Mouse (Mus musculus): ENCODE data around the gene Fgfr2. TPM values are rescaled to one million over a fixed set of nuclear protein-coding genes. Genes with fewer than 3 reads are reported as not detected.

The Fgfr2 gene
- total RNA-seq, 2 experiments from 2014 or later = 0.26 to 0.51 TPM

DNA sequence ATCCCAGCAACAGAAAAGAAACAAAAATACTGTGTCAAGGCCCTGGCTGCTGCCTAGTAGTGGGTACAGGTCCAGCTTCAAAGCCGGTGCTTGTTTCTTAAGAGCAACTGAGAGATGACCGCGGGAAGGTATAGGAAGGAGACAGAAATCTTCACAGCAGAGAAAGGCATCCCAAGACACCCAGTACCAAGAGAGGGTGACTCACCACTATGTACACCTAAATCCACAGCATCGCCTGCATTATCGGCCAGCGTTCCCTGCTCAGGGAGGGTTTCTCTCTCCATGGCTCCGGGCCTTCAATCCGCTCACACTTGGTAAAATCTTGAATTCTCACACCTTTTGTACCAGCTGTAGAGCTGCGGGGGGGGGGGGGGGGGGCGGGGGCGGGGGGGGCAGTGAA is 2550.3 kb downstream of the Fgfr2 start, which contains the start of gene Nsmce4a:
Gene Nsmce4a, minus strand, starts transcription at position 298 of the 400 bp plus-strand sequence.
- no peak for ATAC-seq (ENCODE audit: poor library complexity, severe bottlenecking)

DNA sequence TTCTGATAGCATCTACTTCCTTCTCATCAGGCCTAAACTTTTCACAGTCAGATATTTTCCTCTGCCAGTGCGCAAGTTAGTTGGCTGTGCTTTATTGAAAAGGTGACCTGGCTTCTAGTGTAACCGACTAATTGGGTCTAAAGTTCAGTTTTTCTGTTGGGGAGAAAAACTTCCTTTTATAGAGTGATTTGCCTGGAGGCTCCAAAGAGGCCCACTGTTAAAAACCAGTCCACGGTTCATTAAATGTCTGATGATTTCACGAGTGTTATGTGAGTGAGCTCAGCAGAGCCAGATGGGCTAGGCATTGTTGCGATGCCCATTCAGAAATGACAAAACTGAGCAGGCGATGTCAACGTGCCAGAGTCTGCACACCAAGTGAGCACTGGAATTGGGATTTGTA is 2552.7 kb downstream of the Fgfr2 start:
- ATAC-seq (ENCODE audit: poor library complexity, severe bottlenecking) = no peak

- ATAC-seq (ENCODE audit: poor library complexity, severe bottlenecking) = no peak
These were observed 2554.2 kb downstream of the Fgfr2 start for GRCm38 (mm10) chr7:130568783-130569436.

GRCm38 (mm10) chr7:130564596-130564995 is 2558.6 kb downstream of the Fgfr2 start:
- ATAC-seq (ENCODE audit: poor library complexity, severe bottlenecking) = no peak

DNA sequence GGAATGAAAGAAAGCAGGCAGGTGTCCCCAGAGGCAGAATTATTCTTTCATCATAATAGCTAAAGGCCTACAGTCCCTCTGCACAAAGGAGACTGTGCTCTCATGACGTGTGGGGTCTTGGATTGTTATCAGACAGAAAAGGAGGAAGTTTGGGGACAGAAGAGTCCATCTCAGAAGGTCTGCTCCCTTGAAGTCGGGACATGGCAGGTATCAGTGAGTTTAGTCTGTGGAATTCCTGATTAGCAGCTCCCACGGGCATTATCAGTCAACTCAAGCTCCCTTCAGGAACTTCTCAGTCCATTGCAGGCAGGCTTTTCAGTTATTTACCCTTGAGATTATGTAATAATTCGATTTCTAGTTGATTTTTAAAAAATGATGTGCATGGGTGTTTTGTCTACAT is 2559.3 kb downstream of the Fgfr2 start:
- no peak for ATAC-seq (ENCODE audit: poor library complexity, severe bottlenecking)

GRCm38 (mm10) chr7:130563276-130563675 is 2559.9 kb downstream of the Fgfr2 start:
- ATAC-seq (ENCODE audit: poor library complexity, severe bottlenecking) = no peak

- ATAC-seq (ENCODE audit: poor library complexity, severe bottlenecking) = no peak
These were observed 2562.2 kb downstream of the Fgfr2 start for GRCm38 (mm10) chr7:130560933-130561332.

GRCm38 (mm10) chr7:130558592-130558991 is 2564.6 kb downstream of the Fgfr2 start:
- no peak for ATAC-seq (ENCODE audit: poor library complexity, severe bottlenecking)

DNA sequence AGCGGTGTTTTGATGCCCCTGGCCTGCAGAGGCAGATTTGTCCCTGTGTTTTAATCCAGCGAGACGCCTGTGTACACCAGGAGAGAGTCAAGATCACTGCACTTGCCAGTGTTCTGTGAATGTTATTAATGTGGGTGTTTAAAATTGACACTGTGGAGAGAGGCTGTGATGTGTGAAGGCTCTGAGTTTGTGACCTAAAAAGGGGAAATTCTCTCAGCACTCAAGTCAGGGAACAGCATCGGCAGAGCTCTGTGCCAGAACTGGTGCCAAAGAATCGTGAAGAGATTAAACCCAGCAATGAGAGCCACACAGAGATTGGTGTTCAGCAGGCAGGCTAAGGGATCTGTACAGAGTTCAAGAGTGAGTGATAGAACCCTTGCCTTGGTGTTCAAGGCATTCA is 2567.6 kb downstream of the Fgfr2 start:
- no peak for ATAC-seq (ENCODE audit: poor library complexity, severe bottlenecking)

DNA sequence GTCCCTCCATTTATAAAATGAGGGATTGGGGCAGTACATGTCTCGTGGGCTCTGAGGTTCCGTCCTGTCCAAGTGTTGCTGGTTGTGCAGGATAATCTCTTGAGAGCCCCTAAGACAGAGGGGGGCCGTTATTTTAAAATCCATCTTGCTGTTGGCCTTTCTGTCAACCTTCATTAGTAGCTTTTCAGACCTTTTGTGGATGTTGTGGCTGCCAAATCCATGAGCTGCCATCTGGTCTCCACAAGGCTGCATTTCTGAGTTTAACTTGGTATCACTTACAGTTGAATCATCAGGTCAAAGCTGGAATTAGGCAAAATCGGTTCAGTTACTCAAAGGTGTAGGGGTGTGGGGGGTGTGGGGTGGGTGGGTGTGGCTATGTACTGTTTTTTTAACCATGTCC is 2569.8 kb downstream of the Fgfr2 start:
- ATAC-seq (ENCODE audit: poor library complexity, severe bottlenecking) = no peak

DNA sequence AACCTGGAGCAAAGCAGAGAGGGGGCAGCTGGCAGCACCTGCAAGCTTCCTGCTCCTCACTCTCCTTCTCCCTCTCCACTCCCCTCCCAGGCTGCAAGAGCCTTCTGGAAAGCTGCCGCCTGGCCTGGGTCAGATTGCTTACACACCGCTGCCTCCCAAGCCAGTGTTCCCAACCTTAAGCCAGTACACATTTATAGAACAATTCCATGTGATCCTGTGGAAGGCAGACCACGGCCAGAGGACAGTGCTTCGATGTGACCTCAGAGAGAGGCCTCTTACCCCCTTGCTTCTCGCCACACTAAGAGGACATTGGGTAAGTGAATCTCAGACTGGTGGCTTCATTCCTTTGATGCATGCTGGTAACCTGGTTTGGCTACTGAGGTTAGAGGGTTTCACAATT is 2570.4 kb downstream of the Fgfr2 start:
- no peak for ATAC-seq (ENCODE audit: poor library complexity, severe bottlenecking)

DNA sequence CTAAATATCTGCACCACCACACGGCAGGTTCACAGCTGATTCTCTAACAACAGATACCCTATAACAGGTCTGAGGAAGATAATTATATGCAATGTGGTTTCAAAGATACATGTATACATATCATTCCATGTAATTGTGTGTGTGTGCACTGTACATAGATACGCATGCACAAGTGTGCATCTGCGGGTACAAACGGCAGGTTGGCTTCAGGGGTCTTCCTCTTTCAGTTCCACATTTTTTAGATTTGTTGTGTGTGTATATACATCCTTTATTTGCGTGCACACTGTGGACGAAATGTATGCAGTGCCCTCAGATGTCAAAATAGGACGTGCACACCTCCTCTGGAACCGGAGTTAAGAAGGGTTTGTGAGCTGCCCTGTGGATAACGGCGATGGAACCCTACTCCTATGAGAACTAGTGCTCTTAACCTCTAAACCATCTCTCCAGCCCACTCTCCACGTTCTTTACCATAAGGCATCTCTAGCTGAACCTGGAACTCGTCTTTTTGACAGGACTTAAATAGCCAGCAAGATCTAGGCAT is 2575.4 kb downstream of the Fgfr2 start:
- ATAC-seq (ENCODE audit: poor library complexity, severe bottlenecking) = peak; percentile 24

- ATAC-seq (ENCODE audit: poor library complexity, severe bottlenecking) = peak; percentile 94
These were observed 2576.2 kb downstream of the Fgfr2 start for GRCm38 (mm10) chr7:130546791-130547484.

- ATAC-seq (ENCODE audit: poor library complexity, severe bottlenecking) = no peak
These were observed 2576.7 kb downstream of the Fgfr2 start for GRCm38 (mm10) chr7:130546421-130546790.

- no peak for ATAC-seq (ENCODE audit: poor library complexity, severe bottlenecking)
These were observed 2577.3 kb downstream of the Fgfr2 start for GRCm38 (mm10) chr7:130545893-130546292.

- ATAC-seq (ENCODE audit: poor library complexity, severe bottlenecking) = no peak
These were observed 2577.7 kb downstream of the Fgfr2 start for GRCm38 (mm10) chr7:130545401-130545800.

DNA sequence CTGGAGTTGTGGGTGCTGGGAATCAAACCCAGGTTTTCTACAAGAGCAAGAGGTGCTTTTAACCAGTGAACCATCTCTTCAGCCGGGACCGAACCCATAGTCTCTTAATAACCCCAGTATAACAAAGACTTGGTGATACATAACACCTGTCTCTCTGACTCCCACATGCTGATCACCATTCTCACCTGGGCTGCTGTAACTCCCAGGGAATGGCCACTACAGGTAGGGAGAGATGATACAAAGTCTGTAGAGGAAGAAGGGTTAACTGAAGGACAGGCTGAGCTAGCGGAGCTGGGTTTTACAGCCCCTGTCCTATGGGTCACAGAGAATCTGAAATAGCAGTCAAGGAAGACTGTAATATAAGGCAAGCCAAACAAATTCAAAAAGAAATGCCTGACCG is 2580.0 kb downstream of the Fgfr2 start:
- no peak for ATAC-seq (ENCODE audit: poor library complexity, severe bottlenecking)

- ATAC-seq (ENCODE audit: poor library complexity, severe bottlenecking) = no peak
These were observed 2583.0 kb downstream of the Fgfr2 start for GRCm38 (mm10) chr7:130540176-130540575.

- no peak for ATAC-seq (ENCODE audit: poor library complexity, severe bottlenecking)
These were observed 2586.1 kb downstream of the Fgfr2 start for GRCm38 (mm10) chr7:130537068-130537467.

DNA sequence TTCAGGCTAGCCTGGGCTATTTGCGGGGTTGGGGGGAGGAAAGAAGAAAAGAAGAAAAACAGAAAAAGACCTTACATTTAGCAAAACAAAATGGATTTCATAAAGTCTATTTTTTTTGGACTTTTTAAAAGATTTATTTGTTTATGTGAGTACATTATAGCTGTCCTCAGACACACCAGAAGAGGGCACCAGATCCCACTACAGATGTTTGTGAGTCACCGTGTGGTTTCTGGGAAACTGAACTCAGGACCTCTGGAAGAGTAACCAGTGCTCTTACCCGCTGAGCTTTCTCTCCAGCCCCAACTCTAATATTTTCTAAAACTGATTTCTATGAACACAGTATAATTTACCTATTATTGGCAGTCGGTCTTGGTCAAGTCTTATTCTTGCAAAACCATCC is 2588.0 kb downstream of the Fgfr2 start:
- no peak for ATAC-seq (ENCODE audit: poor library complexity, severe bottlenecking)

DNA sequence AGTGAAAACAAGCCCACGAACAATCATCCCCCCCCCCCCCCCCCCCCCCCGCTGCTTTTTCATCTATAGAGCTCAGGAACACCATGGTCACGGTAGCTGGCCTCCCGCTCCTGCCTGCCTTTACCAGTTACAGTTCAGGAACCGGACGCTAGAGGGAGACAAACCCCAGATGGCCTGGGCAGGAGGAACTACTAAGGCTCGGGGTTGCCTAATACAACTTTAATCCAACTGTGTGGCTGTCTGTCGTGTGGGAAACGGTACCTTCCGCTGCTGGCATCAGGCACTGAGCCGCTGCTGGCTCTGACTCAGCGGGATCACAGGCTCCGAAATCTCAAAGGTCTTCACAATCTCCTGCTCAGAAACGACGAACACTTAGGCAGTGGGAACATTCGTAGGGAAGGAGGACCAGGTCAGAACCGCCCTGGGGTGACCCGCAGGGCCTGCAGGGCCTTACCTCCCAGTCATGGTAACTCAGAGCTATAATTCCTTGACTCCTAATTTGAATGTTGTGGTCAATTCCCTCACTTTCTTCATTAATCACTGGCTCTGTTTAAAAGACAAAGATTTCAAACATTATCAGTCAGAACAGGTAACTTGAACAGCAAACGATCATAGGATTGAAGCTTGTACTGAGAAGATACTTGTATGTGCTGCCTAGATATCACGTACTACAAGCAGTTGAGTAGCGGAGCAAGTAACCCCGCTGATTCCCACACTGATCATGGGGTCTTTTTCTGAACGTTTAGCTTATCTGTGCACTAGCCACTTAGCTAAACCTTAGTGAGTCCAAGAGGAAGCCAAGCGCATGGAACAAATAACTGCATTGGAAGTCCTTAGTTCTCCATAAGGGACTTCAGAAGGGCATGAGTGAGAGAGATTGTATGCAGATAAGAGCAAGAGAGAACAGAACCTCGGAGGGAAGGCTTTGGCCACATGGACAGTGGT is 2589.6 kb downstream of the Fgfr2 start:
- peak; percentile 99 for ATAC-seq (ENCODE audit: poor library complexity, severe bottlenecking)
